Mouse (Mus musculus) hindbrain, embryonic 15.5 days (tissue): ENCODE results near the gene Cdyl. TPM values are rescaled to one million over a fixed set of nuclear protein-coding genes. Genes with fewer than 3 reads are reported as not detected.

Experiments used
- ATAC-seq: fragments of 200-750 bp; cut with Nextera tagmentation; 2 replicates; pipeline ENCODE4 v1.8.0; 2017; ENCODE audit warnings: low read depth, moderate number of reproducible peaks, moderate TSS enrichment; ENCODE audit not compliant: low FRiP score
- H3K27ac ChIP-seq: fragments of 300-500 bp; sonication (generic); replicated peaks from 2 replicates; pipeline ENCODE4 v1.5.1; 2015; ENCODE audit warnings: mild to moderate bottlenecking, inconsistent platforms
- H3K27me3 ChIP-seq: fragments of 300-500 bp; sonication (generic); 2 replicates; pipeline ENCODE4 v1.6.1; 2015; ENCODE audit warnings: control low read depth, inconsistent platforms
- H3K36me3 ChIP-seq: fragments of 300-500 bp; sonication (generic); 2 replicates; pipeline ENCODE4 v1.6.1; 2015; ENCODE audit warnings: control low read depth, inconsistent platforms
- H3K4me1 ChIP-seq: fragments of 300-500 bp; sonication (generic); replicated peaks from 2 replicates; pipeline ENCODE4 v1.6.1; 2015; ENCODE audit warnings: control low read depth, inconsistent platforms
- H3K4me2 ChIP-seq: fragments of 300-500 bp; sonication (generic); 2 replicates; pipeline ENCODE4 v1.6.1; 2015; ENCODE audit warnings: moderate library complexity, mild to moderate bottlenecking, inconsistent platforms
- H3K4me3 ChIP-seq: fragments of 300-500 bp; sonication (generic); 2 replicates; pipeline ENCODE4 v1.5.1; 2015; ENCODE audit warnings: mild to moderate bottlenecking, inconsistent platforms
- H3K9ac ChIP-seq: fragments of 300-500 bp; sonication (generic); 2 replicates; pipeline ENCODE4 v1.6.1; 2015; ENCODE audit warnings: inconsistent platforms
- H3K9me3 ChIP-seq: fragments of 300-500 bp; sonication (generic); 2 replicates; pipeline ENCODE4 v1.6.1; 2016; ENCODE audit warnings: control low read depth, inconsistent platforms
- WGBS: fragments of 180-500 bp; shearing (Covaris S2); methylation state at CpG from one replicate; pipeline ENCODE4 v1.1.7; 2015; 5-methylcytosine and 5-hydroxymethylcytosine counted together
- polyA plus RNA-seq: library from polyadenylated mRNA; unstranded; fragments of >200 nt; fragmentation: Nextera tagmentation; extraction: Ambion mirVana; gene quantifications from 2 replicates; pipeline ENCODE4 v1.2.1, GENCODE M21; 2015

Gene Cdyl
- polyA plus RNA-seq, 1 experiment from 2014 or later, result 6.6 TPM

DNA sequence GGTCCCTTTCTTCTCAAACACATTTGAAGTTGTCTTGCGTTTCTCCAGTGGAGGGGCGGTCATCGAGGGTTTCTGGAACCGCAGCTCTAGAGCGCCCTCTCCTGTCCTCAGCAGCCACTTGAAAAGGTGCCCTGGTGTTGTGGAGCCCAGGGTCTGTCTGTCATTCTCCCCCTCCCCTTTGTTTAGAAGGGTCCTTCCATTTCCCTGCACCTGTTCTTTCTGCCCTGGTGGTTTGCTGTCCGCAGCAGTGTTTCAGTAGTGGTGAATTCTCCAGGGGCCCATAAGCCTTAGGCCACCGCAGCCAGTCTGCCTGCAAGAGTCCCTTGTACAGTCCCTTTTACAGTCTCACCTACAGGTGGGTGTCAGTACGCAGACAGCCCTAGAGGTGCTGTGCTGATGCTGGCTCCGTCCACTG lies 112.3 kb downstream of the Cdyl start:
- H3K9me3 ChIP-seq, result no peaks in the 10 kb centered on the region
- no peak overlapping the region for H3K4me3 ChIP-seq
- no peaks in the 10 kb centered on the region for H3K27me3 ChIP-seq
- H3K36me3 ChIP-seq, result no peaks in the 10 kb centered on the region
- no peaks in the 10 kb centered on the region for H3K4me1 ChIP-seq
- ATAC-seq, result no peak
- no peak overlapping the region for H3K9ac ChIP-seq
- no peak overlapping the region for H3K4me2 ChIP-seq
- WGBS, result 54% methylated on average over 9 of the region's 9 CpGs
- no peak overlapping the region for H3K27ac ChIP-seq

GRCm38 (mm10) chr13:35773763-35774162 lies 114.1 kb downstream of the Cdyl start:
- Histone ChIP-seq H3K4me2 (no peak overlapping the region), H3K9me3 (no peaks in the 10 kb centered on the region), H3K4me3 (no peak overlapping the region), H3K9ac (no peak overlapping the region), H3K27me3 (no peaks in the 10 kb centered on the region), H3K27ac (no peak overlapping the region), H3K36me3 (no peaks in the 10 kb centered on the region), H3K4me1 (no peaks in the 10 kb centered on the region)
- WGBS, result 57% methylated on average over 7 of the region's 7 CpGs
- ATAC-seq, result no peak

- Histone ChIP-seq H3K9me3 (no peaks in the 10 kb centered on the region), H3K27me3 (no peaks in the 10 kb centered on the region), H3K36me3 (no peaks in the 10 kb centered on the region), H3K27ac (no peak overlapping the region), H3K4me1 (no peaks in the 10 kb centered on the region), H3K4me3 (no peak overlapping the region), H3K9ac (no peak overlapping the region), H3K4me2 (no peak overlapping the region)
- ATAC-seq, result no peak
- WGBS, result 75% methylated on average over 7 of the region's 7 CpGs
Observed at GRCm38 (mm10) chr13:35776123-35776522, 116.5 kb downstream of the Cdyl start.

DNA sequence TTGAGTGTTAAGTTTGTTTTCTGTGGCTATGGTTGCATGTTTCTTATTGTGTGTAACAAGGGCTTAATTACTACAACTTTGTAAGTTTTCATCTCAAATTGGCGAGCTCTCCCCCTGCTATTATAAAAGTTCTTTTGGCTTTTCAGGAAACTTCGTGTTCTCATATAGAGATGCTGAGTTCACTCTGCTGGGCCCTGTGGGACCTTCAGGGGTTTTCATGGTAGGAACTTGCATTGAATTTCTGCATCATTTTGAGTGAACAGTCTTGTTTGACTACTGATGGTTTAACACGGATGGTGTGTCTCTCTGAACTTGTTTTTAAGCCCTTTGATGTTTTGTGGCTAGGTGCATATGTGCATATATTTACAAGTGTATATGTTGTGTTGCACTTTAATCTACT lies 121.1 kb downstream of the Cdyl start:
- Histone ChIP-seq H3K4me3 (no peak overlapping the region), H3K9me3 (no peaks in the 10 kb centered on the region), H3K27me3 (no peaks in the 10 kb centered on the region), H3K4me1 (no peaks in the 10 kb centered on the region), H3K27ac (no peak overlapping the region), H3K9ac (no peak overlapping the region), H3K4me2 (no peak overlapping the region), H3K36me3 (no peaks in the 10 kb centered on the region)
- 86% methylated on average over 3 of the region's 3 CpGs for WGBS
- ATAC-seq, result no peak

DNA sequence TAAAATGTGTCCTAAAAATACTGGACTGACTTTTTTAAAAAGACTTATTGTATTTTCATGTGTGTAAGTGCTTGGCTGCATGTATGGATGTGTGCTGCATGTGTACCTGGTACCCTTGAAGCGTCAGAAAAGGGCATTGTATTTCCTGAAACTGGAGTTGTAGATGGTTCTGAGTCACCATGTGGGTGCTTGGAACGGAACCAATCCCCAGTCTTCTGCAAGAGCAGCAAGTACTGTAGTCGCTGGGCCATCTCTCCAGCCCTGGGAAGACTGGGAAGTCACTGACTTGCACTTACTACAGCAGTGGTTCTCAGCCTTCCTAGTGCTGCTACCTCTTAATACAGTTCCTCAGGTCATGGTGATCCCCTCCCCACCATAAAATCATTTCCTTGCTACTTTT lies 122.1 kb downstream of the Cdyl start:
- H3K27ac ChIP-seq, result no peak overlapping the region
- no peaks in the 10 kb centered on the region for H3K36me3 ChIP-seq
- H3K4me1 ChIP-seq, result no peaks in the 10 kb centered on the region
- no peaks in the 10 kb centered on the region for H3K27me3 ChIP-seq
- no peak overlapping the region for H3K4me3 ChIP-seq
- H3K9me3 ChIP-seq, result no peaks in the 10 kb centered on the region
- WGBS, result 77% methylated on average over 3 of the region's 3 CpGs
- no peak overlapping the region for H3K9ac ChIP-seq
- no peak overlapping the region for H3K4me2 ChIP-seq
- ATAC-seq, result no peak

GRCm38 (mm10) chr13:35782949-35783348 lies 123.3 kb downstream of the Cdyl start:
- no peak for ATAC-seq
- no peaks in the 10 kb centered on the region for H3K9me3 ChIP-seq
- H3K36me3 ChIP-seq, result no peaks in the 10 kb centered on the region
- H3K27ac ChIP-seq, result no peak overlapping the region
- no peaks in the 10 kb centered on the region for H3K4me1 ChIP-seq
- no peak overlapping the region for H3K4me2 ChIP-seq
- H3K9ac ChIP-seq, result no peak overlapping the region
- H3K27me3 ChIP-seq, result no peaks in the 10 kb centered on the region
- WGBS, result 91% methylated on average over 2 of the region's 2 CpGs
- no peak overlapping the region for H3K4me3 ChIP-seq

- Histone ChIP-seq H3K9ac (no peak overlapping the region), H3K4me1 (no peaks in the 10 kb centered on the region), H3K4me3 (no peak overlapping the region), H3K27me3 (no peaks in the 10 kb centered on the region), H3K27ac (no peak overlapping the region), H3K9me3 (no peaks in the 10 kb centered on the region), H3K4me2 (no peak overlapping the region), H3K36me3 (no peaks in the 10 kb centered on the region)
- ATAC-seq, result no peak
- 89% methylated on average over 6 of the region's 6 CpGs for WGBS
Observed at GRCm38 (mm10) chr13:35783576-35783975, 123.9 kb downstream of the Cdyl start.

GRCm38 (mm10) chr13:35784281-35784680 lies 124.6 kb downstream of the Cdyl start:
- no peak overlapping the region for H3K4me2 ChIP-seq
- H3K27me3 ChIP-seq, result no peaks in the 10 kb centered on the region
- H3K27ac ChIP-seq, result no peak overlapping the region
- no peaks in the 10 kb centered on the region for H3K4me1 ChIP-seq
- no peaks in the 10 kb centered on the region for H3K9me3 ChIP-seq
- ATAC-seq, result no peak
- WGBS, result 86% methylated on average over 4 of the region's 4 CpGs
- no peak overlapping the region for H3K9ac ChIP-seq
- H3K36me3 ChIP-seq, result no peaks in the 10 kb centered on the region
- H3K4me3 ChIP-seq, result no peak overlapping the region

GRCm38 (mm10) chr13:35785330-35785939 lies 125.8 kb downstream of the Cdyl start:
- Histone ChIP-seq H3K27ac (no peak overlapping the region), H3K9me3 (no peaks in the 10 kb centered on the region), H3K4me3 (no peak overlapping the region), H3K27me3 (no peaks in the 10 kb centered on the region), H3K9ac (no peak overlapping the region), H3K36me3 (no peaks in the 10 kb centered on the region), H3K4me2 (no peak overlapping the region), H3K4me1 (no peaks in the 10 kb centered on the region)
- 68% methylated on average over 5 of the region's 5 CpGs for WGBS
- ATAC-seq, result no peak

GRCm38 (mm10) chr13:35786726-35787399 lies 127.2 kb downstream of the Cdyl start:
- Histone ChIP-seq H3K9me3 (no peaks in the 10 kb centered on the region), H3K27me3 (no peaks in the 10 kb centered on the region), H3K36me3 (no peaks in the 10 kb centered on the region), H3K4me1 (no peaks in the 10 kb centered on the region), H3K4me2 (no peak overlapping the region), H3K4me3 (no peak overlapping the region), H3K27ac (no peak overlapping the region), H3K9ac (no peak overlapping the region)
- 95% methylated on average over 6 of the region's 6 CpGs for WGBS
- no peak for ATAC-seq

DNA sequence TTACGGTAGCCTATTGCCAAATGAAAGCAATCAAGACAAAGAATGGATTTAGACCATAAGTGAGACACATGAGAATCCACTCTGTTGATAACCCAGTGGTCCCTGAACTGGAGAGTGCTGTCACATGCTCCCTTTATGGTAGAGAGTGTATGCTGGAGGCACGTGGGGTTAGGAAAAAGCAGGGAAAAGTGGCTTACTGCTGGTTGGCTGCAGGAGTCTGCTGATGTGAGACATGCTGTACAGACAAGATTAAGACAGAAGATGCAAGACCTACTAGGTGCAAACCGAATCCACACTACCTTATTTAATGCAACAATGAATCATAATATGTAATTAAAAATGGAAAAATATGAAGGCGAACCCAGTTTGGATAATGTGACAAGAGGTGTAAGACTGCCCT lies 129.9 kb downstream of the Cdyl start:
- no peak overlapping the region for H3K4me3 ChIP-seq
- no peak overlapping the region for H3K27ac ChIP-seq
- no peak overlapping the region for H3K9ac ChIP-seq
- no peaks in the 10 kb centered on the region for H3K4me1 ChIP-seq
- no peak for ATAC-seq
- H3K27me3 ChIP-seq, result no peaks in the 10 kb centered on the region
- no peaks in the 10 kb centered on the region for H3K36me3 ChIP-seq
- WGBS, result 82% methylated on average over 4 of the region's 4 CpGs
- H3K4me2 ChIP-seq, result no peak overlapping the region
- no peaks in the 10 kb centered on the region for H3K9me3 ChIP-seq

- Histone ChIP-seq H3K27me3 (no peaks in the 10 kb centered on the region), H3K4me1 (no peaks in the 10 kb centered on the region)
- WGBS, result 58% methylated on average over 4 of the region's 4 CpGs
Observed at GRCm38 (mm10) chr13:35790431-35790830, 130.8 kb downstream of the Cdyl start.

DNA sequence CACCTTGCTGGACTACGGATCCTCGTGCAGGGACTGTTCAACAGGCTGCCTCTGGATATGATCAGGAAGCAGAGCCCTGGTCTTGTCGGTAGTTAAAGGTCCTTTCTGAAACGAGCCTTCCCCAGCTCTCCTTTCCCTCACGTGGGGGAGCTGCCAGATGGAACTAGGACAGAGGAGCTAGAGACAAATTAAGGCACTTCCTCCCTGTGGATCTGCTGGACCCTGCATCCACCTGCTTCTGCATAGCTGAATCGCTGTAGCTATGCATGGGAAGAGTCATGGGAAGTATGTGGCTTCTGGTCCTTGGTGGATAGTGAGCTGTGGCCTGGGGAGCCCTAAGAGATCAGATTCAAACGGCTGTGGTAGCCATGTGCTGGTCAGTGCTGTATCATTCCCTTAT lies 134.7 kb downstream of the Cdyl start:
- no peak for ATAC-seq
- H3K4me1 ChIP-seq, result 0 out of 2 replicates have a peak, but pooled peaks cover 5% of the 10 kb centered on the region
- 69% methylated on average over 7 of the region's 7 CpGs for WGBS
- H3K27ac ChIP-seq, result no peak overlapping the region
- H3K9me3 ChIP-seq, result no peaks in the 10 kb centered on the region
- no peaks in the 10 kb centered on the region for H3K27me3 ChIP-seq
- H3K4me3 ChIP-seq, result no peak overlapping the region
- H3K9ac ChIP-seq, result no peak overlapping the region
- H3K36me3 ChIP-seq, result no peaks in the 10 kb centered on the region
- no peak overlapping the region for H3K4me2 ChIP-seq

More at GRCm38 (mm10) chr13:35790431-35790830, 130.8 kb downstream of the Cdyl start:
- Histone ChIP-seq H3K4me3 (no peak overlapping the region), H3K27ac (no peak overlapping the region), H3K4me2 (no peak overlapping the region), H3K9ac (no peak overlapping the region), H3K9me3 (no peaks in the 10 kb centered on the region), H3K36me3 (no peaks in the 10 kb centered on the region)
- no peak for ATAC-seq
